Mouse (Mus musculus) testis, adult 10 weeks (tissue): ENCODE data around the gene Cyp19a1. TPM values are rescaled to one million over a fixed set of nuclear protein-coding genes. Genes with fewer than 3 reads are reported as not detected.

Experiments used
- polyA plus RNA-seq: library from polyadenylated mRNA; stranded (reverse); fragments of 350-450 nt; fragmentation: Illumina TruSeq; extraction: RNeasy Lipid Tissue Mini Kit (QIAGEN cat#74804); gene quantifications from one replicate; pipeline ENCODE4 v1.2.3, GENCODE M21; 2014; ENCODE audit warnings: low read depth, low replicate concordance

Cyp19a1 gene
- 6.2 TPM for polyA plus RNA-seq

GRCm38 (mm10) chr9:54268010-54268409 lies at the start of gene Cyp19a1:
Cyp19a1 (minus strand) TSS chr9:54268110.

GRCm38 (mm10) chr9:54286331-54286987 lies 18.5 kb upstream of the Cyp19a1 start, which contains the start of gene Gldn:
Gldn (plus strand) TSS chr9:54286486.

Other genes with a start within 250 kb of the Cyp19a1 start
- not detected for gene Tnfaip8l3, start 199.7 kb downstream of the Cyp19a1 start, polyA plus RNA-seq
- gene Gldn, start 18.4 kb upstream of the Cyp19a1 start, polyA plus RNA-seq = 0.27 TPM
- 38.2 TPM for gene Dmxl2, start 233.5 kb upstream of the Cyp19a1 start, polyA plus RNA-seq